Mouse (Mus musculus) heart, embryonic 10.5 days (tissue): ENCODE measurements around the gene Rab3il1. TPM values are rescaled to one million over a fixed set of nuclear protein-coding genes. Genes with fewer than 3 reads are reported as not detected.

Experiments
- DNase-seq: peaks from one replicate; pipeline ENCODE4 v3.0.0-alpha.2; 2017; ENCODE audit warnings: low spot score
- H3K27ac ChIP-seq: fragments of 300-500 bp; sonication (generic); 2 replicates; pipeline ENCODE4 v1.5.1; 2016; ENCODE audit warnings: mild to moderate bottlenecking
- H3K27me3 ChIP-seq: fragments of 300-500 bp; sonication (generic); 2 replicates; pipeline ENCODE4 v1.6.1; 2016; ENCODE audit warnings: mild to moderate bottlenecking; ENCODE audit not compliant: poor library complexity, insufficient read depth, severe bottlenecking
- H3K36me3 ChIP-seq: fragments of 300-500 bp; sonication (generic); 2 replicates; pipeline ENCODE4 v1.6.1; 2016; ENCODE audit warnings: mild to moderate bottlenecking, moderate library complexity
- H3K4me1 ChIP-seq: fragments of 300-500 bp; sonication (generic); 2 replicates; pipeline ENCODE4 v1.6.1; 2016; ENCODE audit warnings: mild to moderate bottlenecking
- H3K4me3 ChIP-seq: fragments of 300-500 bp; sonication (generic); 2 replicates; pipeline ENCODE4 v1.5.1; 2016; ENCODE audit warnings: mild to moderate bottlenecking, moderate library complexity
- H3K9me3 ChIP-seq: fragments of 300-500 bp; sonication (generic); 2 replicates; pipeline ENCODE4 v1.6.1; 2016; ENCODE audit warnings: mild to moderate bottlenecking, moderate library complexity
- WGBS: fragments of 180-500 bp; shearing (Covaris S2); methylation state at CpG from one replicate; pipeline ENCODE4 v1.1.7; 2016; 5-methylcytosine and 5-hydroxymethylcytosine counted together
- polyA plus RNA-seq: library from polyadenylated mRNA; unstranded; fragments of >200 nt; fragmentation: Nextera tagmentation; extraction: Ambion mirVana; gene quantifications from 2 replicates; pipeline ENCODE4 v1.2.1, GENCODE M21; 2016

Rab3il1 gene
- polyA plus RNA-seq, 1 experiment from 2014 or later = 57.6 TPM

DNA sequence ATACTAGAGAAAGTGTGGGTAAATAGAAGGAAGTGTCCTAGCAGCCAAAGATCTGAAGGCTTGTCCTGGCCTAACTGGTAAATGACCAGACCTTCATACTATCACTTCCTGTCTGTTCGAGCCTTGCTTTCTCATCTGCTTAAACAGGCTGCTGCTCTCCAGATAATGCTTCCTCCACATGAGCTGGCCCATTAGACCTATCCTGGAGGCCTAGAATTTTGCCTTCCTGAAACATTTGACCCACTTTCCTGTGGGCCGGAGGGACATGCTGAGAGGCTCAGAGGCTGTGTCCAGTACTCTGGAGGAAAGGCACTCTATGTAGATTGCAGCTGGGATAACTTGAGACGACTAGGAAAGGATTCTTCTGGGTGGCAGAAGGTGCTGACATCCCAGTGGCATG, 80.6 kb downstream of the Rab3il1 start:
- Histone ChIP-seq H3K27me3 (no peaks in the 10 kb centered on the region), H3K9me3 (no peaks in the 10 kb centered on the region)

DNA sequence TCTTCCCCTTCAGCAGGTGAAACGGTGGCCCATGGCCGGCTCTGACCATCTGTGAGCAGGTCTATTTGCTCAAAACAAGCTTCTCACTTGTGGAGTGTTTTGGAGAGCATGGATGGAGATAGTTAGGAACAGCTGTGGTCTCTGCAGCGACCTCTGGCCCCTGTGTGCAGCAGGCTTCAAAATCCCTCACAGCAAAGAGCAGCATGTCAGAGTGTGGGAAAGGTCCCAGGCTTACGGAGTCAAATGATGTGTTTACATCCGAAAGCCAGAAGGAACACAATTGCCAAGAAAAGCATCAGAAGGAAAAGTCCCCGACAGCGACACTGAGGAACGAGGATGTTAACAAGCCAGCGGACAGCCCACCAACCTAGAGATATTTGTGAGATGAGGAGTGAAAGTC, 84.0 kb downstream of the Rab3il1 start:
- Histone ChIP-seq H3K27ac (no peak overlapping the region), H3K4me1 (0 out of 2 replicates have a peak, but pooled peaks cover 2% of the 10 kb centered on the region), H3K27me3 (no peaks in the 10 kb centered on the region), H3K36me3 (peaks cover 88% of the 10 kb centered on the region), H3K4me3 (no peak overlapping the region), H3K9me3 (no peaks in the 10 kb centered on the region)
- 82% methylated on average over 9 of the region's 9 CpGs for WGBS
- DNase-seq = no peak

More for the DNA sequence above, 80.6 kb downstream of the Rab3il1 start:
- Histone ChIP-seq H3K27ac (no peak overlapping the region), H3K36me3 (peaks cover 88% of the 10 kb centered on the region), H3K4me1 (0 out of 2 replicates have a peak, but pooled peaks cover 2% of the 10 kb centered on the region), H3K4me3 (no peak overlapping the region)
- 55% methylated on average over 3 of the region's 3 CpGs for WGBS
- DNase-seq = no peak

DNA sequence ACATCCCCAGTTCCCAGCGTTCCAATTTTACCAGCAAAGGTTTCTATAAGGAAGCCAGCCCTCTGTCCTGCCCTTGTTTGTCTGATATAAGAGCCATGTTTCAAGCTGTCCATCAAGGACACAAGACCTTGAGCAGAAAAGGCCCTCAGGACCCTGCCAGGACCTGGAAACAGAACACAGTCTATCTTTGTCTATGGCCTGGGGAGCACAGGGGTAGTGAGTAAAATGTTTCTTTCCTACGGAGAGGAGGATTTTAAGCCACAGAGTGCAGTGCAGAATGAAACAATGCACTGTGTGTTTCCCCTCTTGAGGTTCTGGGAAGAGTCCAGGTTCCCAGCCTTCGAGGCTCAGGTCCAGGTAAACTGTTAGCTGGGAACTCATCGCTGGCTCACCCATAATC, 85.5 kb downstream of the Rab3il1 start:
- WGBS = 89% methylated on average over 4 of the region's 4 CpGs
- no peak overlapping the region for H3K4me3 ChIP-seq
- no peaks in the 10 kb centered on the region for H3K9me3 ChIP-seq
- H3K4me1 ChIP-seq = peaks cover 9% of the 10 kb centered on the region; the same call in 1 of the 2 replicates
- no peaks in the 10 kb centered on the region for H3K27me3 ChIP-seq
- H3K36me3 ChIP-seq = peaks cover 87% of the 10 kb centered on the region
- no peak overlapping the region for H3K27ac ChIP-seq
- no peak for DNase-seq

Other genes with a start within 250 kb of the Rab3il1 start
- not detected in 2 replicates for gene Scgb2a2, start 154.1 kb upstream of the Rab3il1 start, polyA plus RNA-seq
- gene Incenp, start 102.1 kb upstream of the Rab3il1 start, polyA plus RNA-seq = 93.8 and 122 TPM in 2 replicates
- gene Fth1, start 21.1 kb upstream of the Rab3il1 start, polyA plus RNA-seq = 1,706 and 1,823 TPM in 2 replicates
- 0.73 and 0.95 TPM in 2 replicates for gene Best1, start within 50 bp of the Rab3il1 start, polyA plus RNA-seq
- 16.5 and 19.0 TPM in 2 replicates for gene Fads3, start 39.9 kb downstream of the Rab3il1 start, polyA plus RNA-seq
- 72.7 and 87.6 TPM in 2 replicates for gene Fads2, start 100.1 kb downstream of the Rab3il1 start, polyA plus RNA-seq
- 76.6 and 89.6 TPM in 2 replicates for gene Fads1, start 181.2 kb downstream of the Rab3il1 start, polyA plus RNA-seq
- gene Tmem258, start 202.3 kb downstream of the Rab3il1 start, polyA plus RNA-seq = 384 and 400 TPM in 2 replicates
- gene Fen1, start 202.5 kb downstream of the Rab3il1 start, polyA plus RNA-seq = 96.5 and 128 TPM in 2 replicates
- gene Myrf, start 239.1 kb downstream of the Rab3il1 start, polyA plus RNA-seq = 17.4 and 30.6 TPM in 2 replicates